Mouse (Mus musculus) ZHBTc4 (cell line): ENCODE results near the gene Ttc36.

ENCODE experiments used
- DNase-seq: peaks from one replicate; pipeline ENCODE4 v3.0.0-alpha.2; 2011; ENCODE audit warnings: low read depth, low spot score

Gene Ttc36

GRCm38 (mm10) chr9:44802808-44803450 lies at the start of gene Ttc36:
Gene Ttc36, minus strand, starts transcription at chr9:44803072.
- no peak for DNase-seq

GRCm38 (mm10) chr9:44847446-44847845 lies 44.6 kb upstream of the Ttc36 start:
- DNase-seq = no peak

GRCm38 (mm10) chr9:44841241-44841640 lies 38.4 kb upstream of the Ttc36 start:
- peak; percentile 65 for DNase-seq

- DNase-seq = peak; percentile 89
These were observed 33.6 kb upstream of the Ttc36 start for GRCm38 (mm10) chr9:44836439-44836838.

DNA sequence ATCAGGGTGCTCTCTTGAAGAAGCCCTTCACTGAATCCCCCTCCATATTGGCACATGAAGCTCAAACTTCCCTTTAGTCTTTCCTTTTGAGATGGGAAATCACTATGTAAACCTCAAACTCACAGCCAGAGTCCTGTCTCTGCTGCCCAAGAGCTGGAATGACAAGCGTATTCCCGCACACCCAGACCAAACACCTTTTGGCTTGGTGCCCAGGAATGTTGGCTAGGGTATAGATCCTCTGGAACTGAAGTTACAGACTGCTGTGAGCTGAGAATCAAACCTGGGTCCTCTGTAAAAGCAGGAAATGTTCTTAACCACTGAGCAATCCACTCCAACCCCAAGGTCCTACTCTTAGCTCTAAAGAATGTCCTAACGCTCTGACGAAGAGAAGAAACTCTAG lies 29.5 kb upstream of the Ttc36 start:
- no peak for DNase-seq

DNA sequence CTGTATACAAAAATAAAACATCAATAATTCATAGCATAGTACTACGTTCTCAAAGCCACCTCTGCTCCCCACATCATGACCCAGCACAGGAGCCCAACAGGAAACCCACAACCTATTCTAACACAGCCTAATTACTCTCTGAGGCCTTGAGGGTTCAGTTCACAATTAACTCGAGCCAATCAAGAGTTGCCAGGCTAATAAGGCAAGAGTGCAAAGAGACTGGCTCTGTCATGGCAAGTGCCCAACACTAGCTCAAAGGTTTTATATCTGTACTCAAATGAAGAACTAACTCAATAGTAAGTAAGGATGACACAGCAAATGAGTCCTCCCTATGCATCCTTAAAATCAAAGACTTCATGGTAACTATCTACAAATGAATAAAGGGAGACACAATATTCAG lies 27.6 kb upstream of the Ttc36 start:
- no peak for DNase-seq

GRCm38 (mm10) chr9:44828944-44829343 lies 26.1 kb upstream of the Ttc36 start:
- DNase-seq = no peak

- no peak for DNase-seq
These were observed 23.8 kb upstream of the Ttc36 start for GRCm38 (mm10) chr9:44826660-44827059.

DNA sequence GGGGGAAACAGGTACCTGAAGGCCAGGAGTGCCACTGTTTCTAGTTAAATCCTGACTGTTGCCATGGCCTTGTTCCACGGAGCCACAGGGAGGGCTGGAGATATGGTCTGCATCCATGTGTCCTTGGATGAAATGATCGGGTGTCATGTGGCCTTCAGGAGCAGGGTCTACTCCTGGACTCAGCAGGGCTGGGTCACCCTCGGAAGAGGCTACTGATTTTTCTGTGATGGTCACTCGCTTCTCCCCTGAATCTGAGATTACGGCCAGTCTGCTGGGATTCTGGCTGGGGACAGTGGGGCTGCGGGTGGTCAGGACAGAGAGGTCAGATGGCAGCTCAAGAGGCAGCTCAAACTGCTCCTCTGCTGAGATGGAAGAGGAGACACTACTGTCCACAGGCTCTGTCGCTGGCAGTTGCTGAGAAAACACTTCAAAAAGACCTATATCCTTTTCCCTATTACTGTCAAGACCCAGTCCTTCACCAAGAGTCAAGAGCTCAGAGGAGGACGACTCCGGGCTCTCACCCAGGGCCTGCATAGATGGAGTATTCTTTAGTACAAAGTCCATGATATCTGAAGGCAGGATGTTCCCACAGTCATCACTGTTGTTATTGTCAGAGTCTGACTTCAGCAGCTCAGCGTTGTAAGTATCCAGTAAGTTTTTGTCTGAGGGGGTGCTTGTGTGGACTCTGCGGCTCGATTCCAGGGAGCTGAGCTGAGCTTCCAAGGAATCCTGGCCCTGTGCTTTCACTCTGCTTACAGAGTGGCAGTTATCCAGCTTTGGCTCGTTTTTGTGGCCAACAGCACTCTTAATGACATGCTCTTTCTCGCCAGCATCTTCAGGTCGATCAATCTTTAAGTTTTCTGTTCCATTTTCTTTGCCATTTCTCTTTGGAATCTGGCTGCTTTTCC lies 17.3 kb upstream of the Ttc36 start:
- DNase-seq = no peak

GRCm38 (mm10) chr9:44817522-44817921 lies 14.7 kb upstream of the Ttc36 start:
- DNase-seq = no peak

DNA sequence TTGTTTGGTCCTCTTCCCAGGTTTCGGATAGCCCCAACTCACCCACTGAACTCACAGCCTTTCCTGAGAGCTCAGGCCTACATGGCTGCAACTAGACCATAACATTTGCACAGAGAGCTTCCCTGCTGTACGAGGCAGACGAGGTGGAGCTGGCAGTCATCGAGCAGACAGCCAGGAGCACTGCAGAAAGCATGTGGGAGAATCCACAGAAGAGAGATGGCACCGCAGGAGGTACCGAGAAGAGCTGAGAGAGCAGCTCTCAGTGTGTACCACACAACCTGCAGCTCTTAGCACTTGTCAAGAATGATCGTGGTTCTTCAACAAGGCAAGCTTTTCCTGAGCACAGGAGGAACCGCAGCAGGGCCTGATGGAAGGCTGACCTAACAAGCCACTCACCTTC lies 11.3 kb upstream of the Ttc36 start:
- no peak for DNase-seq

GRCm38 (mm10) chr9:44810316-44810715 lies 7.4 kb upstream of the Ttc36 start:
- no peak for DNase-seq

- DNase-seq = no peak
These were observed 4.9 kb upstream of the Ttc36 start for GRCm38 (mm10) chr9:44807778-44808177.

DNA sequence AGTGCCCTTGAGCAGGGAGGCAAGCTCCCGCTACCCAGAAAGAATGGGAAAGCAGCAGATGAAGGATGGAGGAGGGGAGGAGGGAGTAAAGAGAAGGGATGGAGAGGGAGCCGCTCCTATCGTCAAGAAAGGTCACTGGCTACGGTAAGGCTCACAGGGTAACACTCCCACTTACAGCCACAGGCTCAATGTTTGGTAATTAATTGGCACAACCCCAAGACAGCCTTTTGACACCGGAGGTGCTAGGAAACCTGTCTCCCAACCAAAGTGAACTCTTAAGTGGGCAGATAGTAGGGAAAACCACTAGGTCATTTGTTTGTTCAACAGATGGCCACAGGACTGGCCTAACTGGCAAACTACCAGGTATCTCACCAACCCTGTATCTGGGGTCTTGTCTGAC lies 4.3 kb upstream of the Ttc36 start:
- DNase-seq = no peak

- DNase-seq = no peak
These were observed 2.7 kb upstream of the Ttc36 start for GRCm38 (mm10) chr9:44805536-44805935.

- no peak for DNase-seq
These were observed 1.8 kb upstream of the Ttc36 start for GRCm38 (mm10) chr9:44804678-44805077.

GRCm38 (mm10) chr9:44801669-44802068 lies 1.2 kb downstream of the Ttc36 start:
- DNase-seq = no peak

DNA sequence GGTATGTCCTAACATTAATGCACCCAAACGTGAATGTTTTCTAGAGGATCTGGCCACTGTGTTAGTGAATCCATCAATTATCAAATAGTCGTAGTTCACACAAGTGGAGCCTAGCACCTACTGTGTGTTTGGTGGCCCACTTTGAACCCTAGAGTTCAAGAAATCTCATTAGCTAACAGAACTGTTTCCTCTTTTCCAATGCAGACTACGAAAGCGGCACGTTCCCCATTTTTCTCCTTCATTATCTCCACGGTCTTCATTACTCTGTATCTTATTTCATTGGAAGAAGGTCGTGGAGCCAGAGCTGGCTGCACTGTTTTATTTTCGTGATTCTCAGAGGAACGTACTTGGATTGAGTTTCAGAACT lies 2.9 kb downstream of the Ttc36 start:
- DNase-seq = no peak

- DNase-seq = peak; percentile 86
These were observed 3.5 kb downstream of the Ttc36 start, which contains the start of gene Tmem25 for GRCm38 (mm10) chr9:44799102-44799957. Gene Tmem25, minus strand, starts transcription at chr9:44799307.

DNA sequence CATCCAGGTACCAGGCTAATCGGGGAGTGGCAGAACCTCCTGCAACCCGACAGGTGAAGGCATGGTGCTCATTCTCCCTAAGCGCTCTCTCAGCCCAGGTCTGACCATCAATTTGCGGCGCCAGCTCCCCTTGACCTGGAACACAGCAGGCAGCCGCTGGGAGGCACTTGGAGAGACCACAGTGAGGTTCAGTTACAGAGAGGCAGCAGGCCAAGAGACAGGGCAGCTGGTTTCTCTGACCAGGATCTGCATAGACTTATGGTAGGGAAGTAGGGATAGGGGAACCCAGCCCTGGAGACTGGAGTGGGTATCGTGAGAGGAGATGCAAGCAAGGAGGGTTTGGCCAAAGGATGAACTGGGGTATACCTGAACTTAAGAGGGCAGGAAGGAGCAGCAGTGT lies 4.6 kb downstream of the Ttc36 start:
- DNase-seq = no peak

GRCm38 (mm10) chr9:44792842-44793241 lies 10.0 kb downstream of the Ttc36 start:
- DNase-seq = no peak
